12 mouse cellular contexts compared by ENCODE assay signal in genomic region chr5:107847349-107847748, GRCm38 (mm10). TPM values are rescaled to one million over a fixed set of nuclear protein-coding genes. Genes with fewer than 3 reads are reported as not detected.
A peak's percentile ranks its signal among the peaks of the same experiment; 100 is the strongest.
DNase-seq lines count a peak whose midpoint lies in the region; ATAC-seq and TF ChIP-seq lines count a peak whose summit lies in the region.
"Had no signal": no experiment of that assay in that cellular context is flagged by ENCODE, and none has a peak within 500 bp of the region (broad histone marks: within the 10 kb centered on the region; RNA-seq: fewer than 3 reads in every experiment).

No protein-coding gene starts in this region.

- WGBS in heart, embryonic 11.5 days (ENCODE audit: insufficient replicate concordance) = 80% methylated on average over 5 of the region's 5 CpGs
- 66% methylated on average over 5 of the region's 5 CpGs for WGBS in stomach, embryonic 15.5 days
- 54% methylated on average over 5 of the region's 5 CpGs for WGBS in stomach, postnatal 0 days

- H3K36me3 ChIP-seq in heart, embryonic 11.5 days (ENCODE audit: control insufficient read depth, insufficient read depth, low read length) = peaks cover 2% of the 10 kb centered on the region; the same call in 1 of the 2 replicates
- no peaks in the 10 kb centered on the region for H3K36me3 ChIP-seq in stomach, embryonic 15.5 days
- no peaks in the 10 kb centered on the region for H3K36me3 ChIP-seq in stomach, postnatal 0 days (ENCODE audit: control insufficient read depth, insufficient read depth, low read length)
- H3K36me3 ChIP-seq: lung, embryonic 15.5 days; neural tube, embryonic 15.5 days had no signal

- no peak overlapping the region for H3K9ac ChIP-seq in heart, embryonic 11.5 days (ENCODE audit: low read depth, low read length)
- no peak overlapping the region for H3K9ac ChIP-seq in stomach, embryonic 15.5 days
- H3K9ac ChIP-seq in stomach, postnatal 0 days (ENCODE audit: low read length) = no peak overlapping the region
- H3K9ac ChIP-seq: lung, embryonic 15.5 days; neural tube, embryonic 15.5 days had no signal

- no peak overlapping the region for H3K4me2 ChIP-seq in heart, embryonic 11.5 days
- no peak overlapping the region for H3K4me2 ChIP-seq in stomach, embryonic 15.5 days
- no peak overlapping the region for H3K4me2 ChIP-seq in stomach, postnatal 0 days (replicated peaks; ENCODE audit: low read depth)
- H3K4me2 ChIP-seq: lung, embryonic 15.5 days; neural tube, embryonic 15.5 days had no signal

- H3K27ac ChIP-seq in heart, embryonic 11.5 days (ENCODE audit: low read depth, low read length) = no peak overlapping the region
- H3K27ac ChIP-seq in stomach, embryonic 15.5 days = no peak overlapping the region
- H3K27ac ChIP-seq in stomach, postnatal 0 days (replicated peaks) = no peak overlapping the region
- H3K27ac ChIP-seq: lung, embryonic 15.5 days; neural tube, embryonic 15.5 days had no signal

- H3K4me3 ChIP-seq in heart, embryonic 11.5 days (ENCODE audit: low read depth, low read length) = no peak overlapping the region
- H3K4me3 ChIP-seq in stomach, embryonic 15.5 days (replicated peaks) = no peak overlapping the region
- no peak overlapping the region for H3K4me3 ChIP-seq in stomach, postnatal 0 days (ENCODE audit: low read depth, low read length)
- H3K4me3 ChIP-seq: lung, embryonic 15.5 days; neural tube, embryonic 15.5 days had no signal

- no peak for ATAC-seq in heart, embryonic 11.5 days (replicated peaks; ENCODE audit: insufficient number of reproducible peaks, low FRiP score, low TSS enrichment)
- peak; percentile 14; the same call in 1 of the 2 replicates for ATAC-seq in stomach, embryonic 15.5 days (ENCODE audit: insufficient read depth, low FRiP score, low read depth)
- ATAC-seq in stomach, postnatal 0 days (ENCODE audit: low FRiP score, low TSS enrichment) = no peak

- no peak for TF ChIP-seq CTCF in stomach, postnatal 0 days (IDR thresholded peaks at IDR 0.05; ENCODE audit: low read depth)

- peak; percentile 67 for DNase-seq in heart, adult 8-10 months (ENCODE audit: low spot score)
- no peak for DNase-seq in stomach, postnatal 0 days (ENCODE audit: low spot score)
- peak; percentile 20 to 49 for DNase-seq in heart, adult 9 months (ENCODE audit: low spot score in 2 of 2)
- DNase-seq in retina, postnatal 1 day = no peak
- no peak for DNase-seq in thymus, postnatal 10 days (ENCODE audit: low spot score in 2 of 2)
- DNase-seq in embryo, embryonic 10.5 days (ENCODE audit: low spot score) = no peak

- H3K27me3 ChIP-seq in heart, embryonic 11.5 days (ENCODE audit: control insufficient read depth, insufficient read depth, low read length) = no peaks in the 10 kb centered on the region
- no peaks in the 10 kb centered on the region for H3K27me3 ChIP-seq in stomach, embryonic 15.5 days (replicated peaks)
- no peaks in the 10 kb centered on the region for H3K27me3 ChIP-seq in stomach, postnatal 0 days (ENCODE audit: control insufficient read depth, insufficient read depth, low read length)
- H3K27me3 ChIP-seq: lung, embryonic 15.5 days; neural tube, embryonic 15.5 days had no signal

- H3K4me1 ChIP-seq in heart, embryonic 11.5 days (ENCODE audit: control insufficient read depth, insufficient read depth, low read length) = 0 out of 2 replicates have a peak, but pooled peaks cover 8% of the 10 kb centered on the region
- no peaks in the 10 kb centered on the region for H3K4me1 ChIP-seq in stomach, embryonic 15.5 days
- no peaks in the 10 kb centered on the region for H3K4me1 ChIP-seq in stomach, postnatal 0 days (replicated peaks; ENCODE audit: control insufficient read depth, insufficient read depth)
- H3K4me1 ChIP-seq: neural tube, embryonic 15.5 days had no signal

- TF ChIP-seq EP300 in stomach, postnatal 0 days (optimal IDR thresholded peaks at IDR 0.05) = no peak

- no peaks in the 10 kb centered on the region for H3K9me3 ChIP-seq in heart, embryonic 11.5 days (replicated peaks; ENCODE audit: control insufficient read depth, low read length)
- H3K9me3 ChIP-seq in stomach, embryonic 15.5 days = no peaks in the 10 kb centered on the region
- H3K9me3 ChIP-seq in stomach, postnatal 0 days (ENCODE audit: control insufficient read depth, low read length) = no peaks in the 10 kb centered on the region
- H3K9me3 ChIP-seq: neural tube, embryonic 15.5 days had no signal

RNA-seq across cellular contexts. Expression of gene Ube2d2b, which starts 17.4 kb away (rescaled TPM):
- total RNA-seq in heart, adult 8-10 months (2022) = not detected
- 0.57 TPM in 1 of 2 replicates, not detected in the other for polyA plus RNA-seq in heart, embryonic 11.5 days (2014; fragmentation: Nextera tagmentation; extraction: Ambion mirVana)
- 0.21 and 0.22 TPM in 2 replicates for polyA plus RNA-seq in stomach, embryonic 15.5 days (2015; fragmentation: Nextera tagmentation; extraction: Ambion mirVana)
- polyA plus RNA-seq in stomach, postnatal 0 days (2015; fragmentation: Nextera tagmentation; extraction: Ambion mirVana) = not detected in 2 replicates
- polyA plus RNA-seq: large intestine, adult 2 months; urinary bladder, adult 2 months had no signal

RNA-seq across cellular contexts. Expression of gene Evi5, which starts 27.6 kb away (rescaled TPM):
- 10 to 100 TPM; 16.6 to 21.1 (median 19.0) TPM for total RNA-seq in heart, adult 8-10 months (2022)
- polyA plus RNA-seq in heart, embryonic 11.5 days (2014; fragmentation: Nextera tagmentation; extraction: Ambion mirVana) = 41.0 and 46.7 TPM in 2 replicates
- 65.3 and 73.0 TPM in 2 replicates for polyA plus RNA-seq in stomach, embryonic 15.5 days (2015; fragmentation: Nextera tagmentation; extraction: Ambion mirVana)
- polyA plus RNA-seq in stomach, postnatal 0 days (2015; fragmentation: Nextera tagmentation; extraction: Ambion mirVana) = 39.5 and 39.7 TPM in 2 replicates

RNA-seq across cellular contexts. Expression of gene Rpl5, which starts 53.0 kb away (rescaled TPM):
- total RNA-seq in heart, adult 8-10 months (2022) = 10 to 100 TPM; 24.1 to 35.4 (median 32.1) TPM
- 55.2 and 69.9 TPM in 2 replicates for polyA plus RNA-seq in heart, embryonic 11.5 days (2014; fragmentation: Nextera tagmentation; extraction: Ambion mirVana)
- polyA plus RNA-seq in stomach, embryonic 15.5 days (2015; fragmentation: Nextera tagmentation; extraction: Ambion mirVana) = 73.7 and 75.9 TPM in 2 replicates
- 35.7 and 36.1 TPM in 2 replicates for polyA plus RNA-seq in stomach, postnatal 0 days (2015; fragmentation: Nextera tagmentation; extraction: Ambion mirVana)

Comparison
In these comparisons a context has a peak if more than half of its experiments do, and no peak if none do; other contexts are left out.
1. DNase-seq: peak in heart, adult 8-10 months (single experiment) and heart, adult 9 months (2 of 2); none in stomach, postnatal 0 days (single experiment), retina, postnatal 1 day (single experiment), thymus, postnatal 10 days (0 of 2) and embryo, embryonic 10.5 days (single experiment).